Comparison of ENCODE assay signal across 11 mouse cellular contexts in genomic region chr13:41865575-41865974, GRCm38 (mm10). TPM values are rescaled to one million over a fixed set of nuclear protein-coding genes. Genes with fewer than 3 reads are reported as not detected.
A peak's percentile ranks its signal among the peaks of the same experiment; 100 is the strongest.
DNase-seq lines count a peak whose midpoint lies in the region; ATAC-seq lines count a peak whose summit lies in the region.
"Had no signal": no experiment of that assay in that cellular context is flagged by ENCODE, and none has a peak within 500 bp of the region (broad histone marks: within the 10 kb centered on the region; RNA-seq: fewer than 3 reads in every experiment).

No protein-coding gene starts in this region.

- no peak for ATAC-seq in liver, embryonic 11.5 days (replicated peaks; ENCODE audit: low FRiP score)
- no peak; the same call in 1 of the 2 replicates for ATAC-seq in heart, embryonic 13.5 days (ENCODE audit: extremely low read depth, insufficient number of reproducible peaks, low FRiP score, low TSS enrichment)
- ATAC-seq in midbrain, embryonic 16.5 days, result no peak
- ATAC-seq: intestine, embryonic 15.5 days had no signal

- no peak overlapping the region for H3K4me2 ChIP-seq in liver, embryonic 11.5 days
- no peak overlapping the region for H3K4me2 ChIP-seq in heart, embryonic 13.5 days
- no peak overlapping the region for H3K4me2 ChIP-seq in midbrain, embryonic 16.5 days (ENCODE audit: low read length)
- H3K4me2 ChIP-seq: intestine, embryonic 15.5 days had no signal

- peak; percentile 5 for DNase-seq in liver
- DNase-seq in liver, embryonic 11.5 days (ENCODE audit: low spot score), result no peak
- DNase-seq in kidney, postnatal 10 days, result peak; percentile 69
- DNase-seq in skeletal muscle tissue, adult 2 months (ENCODE audit: low read depth, low spot score), result peak; percentile 49
- no peak for DNase-seq in adrenal gland, postnatal 4 days (ENCODE audit: low spot score in 2 of 2)
- DNase-seq in T-cell, adult 2 months (ENCODE audit: low spot score), result no peak

- no peak overlapping the region for H3K9ac ChIP-seq in liver, embryonic 11.5 days (ENCODE audit: low read depth, low read length)
- H3K9ac ChIP-seq in heart, embryonic 13.5 days, result no peak overlapping the region
- no peak overlapping the region for H3K9ac ChIP-seq in midbrain, embryonic 16.5 days (ENCODE audit: low read depth, low read length)
- H3K9ac ChIP-seq: intestine, embryonic 15.5 days had no signal

- H3K9me3 ChIP-seq in liver, embryonic 11.5 days (ENCODE audit: control insufficient read depth, low read length), result no peaks in the 10 kb centered on the region
- H3K9me3 ChIP-seq in heart, embryonic 13.5 days, result no peaks in the 10 kb centered on the region
- H3K9me3 ChIP-seq in midbrain, embryonic 16.5 days (replicated peaks; ENCODE audit: control insufficient read depth, low read length, poor library complexity, severe bottlenecking), result no peaks in the 10 kb centered on the region
- H3K9me3 ChIP-seq: intestine, embryonic 15.5 days had no signal

- no peaks in the 10 kb centered on the region for H3K4me1 ChIP-seq in liver, embryonic 11.5 days (replicated peaks; ENCODE audit: control insufficient read depth, insufficient read depth, low read length)
- H3K4me1 ChIP-seq in heart, embryonic 13.5 days, result peaks cover 26% of the 10 kb centered on the region
- H3K4me1 ChIP-seq in midbrain, embryonic 16.5 days (ENCODE audit: control insufficient read depth, insufficient read depth, low read length), result no peaks in the 10 kb centered on the region
- H3K4me1 ChIP-seq: intestine, embryonic 15.5 days; megakaryocyte, embryonic 14.5 days had no signal

- H3K4me3 ChIP-seq in liver, embryonic 11.5 days (ENCODE audit: low read depth, low read length), result no peak overlapping the region
- no peak overlapping the region for H3K4me3 ChIP-seq in heart, embryonic 13.5 days
- H3K4me3 ChIP-seq in midbrain, embryonic 16.5 days (ENCODE audit: low read depth, low read length), result no peak overlapping the region
- H3K4me3 ChIP-seq: intestine, embryonic 15.5 days; megakaryocyte, embryonic 14.5 days had no signal

- no peak overlapping the region for H3K27ac ChIP-seq in liver, embryonic 11.5 days (ENCODE audit: low read depth, low read length)
- H3K27ac ChIP-seq in heart, embryonic 13.5 days (replicated peaks), result peak overlapping the region; percentile 42; the same call in 1 of the 2 replicates
- no peak overlapping the region for H3K27ac ChIP-seq in midbrain, embryonic 16.5 days (ENCODE audit: low read length)
- H3K27ac ChIP-seq: intestine, embryonic 15.5 days had no signal

- no peaks in the 10 kb centered on the region for H3K27me3 ChIP-seq in liver, embryonic 11.5 days (replicated peaks; ENCODE audit: control insufficient read depth, insufficient read depth, low read length)
- no peaks in the 10 kb centered on the region for H3K27me3 ChIP-seq in heart, embryonic 13.5 days (replicated peaks)
- H3K27me3 ChIP-seq in midbrain, embryonic 16.5 days (ENCODE audit: control insufficient read depth, insufficient read depth, low read depth, low read length), result no peaks in the 10 kb centered on the region
- H3K27me3 ChIP-seq: intestine, embryonic 15.5 days; megakaryocyte, embryonic 14.5 days had no signal

- WGBS in liver, embryonic 11.5 days, result 55% methylated on average over 6 of the region's 6 CpGs
- 41% methylated on average over 6 of the region's 6 CpGs for WGBS in heart, embryonic 13.5 days
- WGBS in midbrain, embryonic 16.5 days, result 84% methylated on average over 6 of the region's 6 CpGs

- no peaks in the 10 kb centered on the region for H3K36me3 ChIP-seq in liver, embryonic 11.5 days (ENCODE audit: control insufficient read depth, insufficient read depth, low read length)
- no peaks in the 10 kb centered on the region for H3K36me3 ChIP-seq in heart, embryonic 13.5 days
- no peaks in the 10 kb centered on the region for H3K36me3 ChIP-seq in midbrain, embryonic 16.5 days (ENCODE audit: control insufficient read depth, insufficient read depth, low read length)
- H3K36me3 ChIP-seq: intestine, embryonic 15.5 days had no signal

RNA-seq across cellular contexts. Expression of gene Adtrp, which starts 18.1 kb away (rescaled TPM):
- polyA plus RNA-seq in liver, embryonic 11.5 days (2014; fragmentation: Nextera tagmentation; extraction: Ambion mirVana), result 0.32 and 0.89 TPM in 2 replicates
- polyA plus RNA-seq in heart, embryonic 13.5 days (2015; fragmentation: Nextera tagmentation; extraction: Ambion mirVana), result 0.33 TPM in 1 of 2 replicates, not detected in the other
- total RNA-seq in adrenal gland, postnatal 4 days (2021), result 10 to 100 TPM in 1 of 2 experiments, 1 to 10 TPM in 1; 5.5 to 12.7 TPM
- polyA plus RNA-seq in midbrain, embryonic 16.5 days (2015; fragmentation: Nextera tagmentation; extraction: Ambion mirVana), result not detected in 2 replicates
- total RNA-seq: MEL had no signal

Comparison
In these comparisons a context has a peak if more than half of its experiments do, and no peak if none do; other contexts are left out.
1. DNase-seq: peak in liver (single experiment), kidney, postnatal 10 days (single experiment) and skeletal muscle tissue, adult 2 months (single experiment); none in liver, embryonic 11.5 days (single experiment), adrenal gland, postnatal 4 days (0 of 2) and T-cell, adult 2 months (single experiment).